Mouse (Mus musculus): ENCODE data around the gene Camk2g. TPM values are rescaled to one million over a fixed set of nuclear protein-coding genes. Genes with fewer than 3 reads are reported as not detected.

Camk2g gene
- total RNA-seq, 1 experiment from 2014 or later = 36.4 TPM

DNA sequence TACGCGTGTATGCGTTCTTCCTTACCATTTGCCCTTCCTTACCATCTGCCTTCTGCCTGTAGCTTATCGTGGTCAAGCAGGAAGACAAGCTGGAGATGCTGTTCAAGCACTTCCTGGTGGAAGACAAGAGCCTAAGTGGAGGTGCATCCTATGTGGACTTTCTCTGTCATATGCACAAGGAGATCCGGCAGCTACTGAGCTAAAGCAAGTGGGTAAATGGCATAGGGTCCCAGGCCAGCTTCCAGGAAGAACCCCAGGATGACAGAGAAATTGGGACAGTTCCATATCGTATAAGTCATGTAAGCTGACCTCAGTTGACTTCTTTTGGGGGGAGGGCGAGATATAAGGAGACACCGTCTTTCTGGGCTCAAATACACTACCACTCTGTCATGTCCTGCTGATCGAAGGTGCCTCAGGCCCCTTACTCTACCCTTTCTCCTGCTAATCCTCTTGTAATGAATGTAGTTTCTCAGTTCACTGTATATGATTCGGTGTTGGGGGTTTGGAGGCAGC is 100.2 kb downstream of the Camk2g start:
- no peak for ATAC-seq (replicated peaks; ENCODE audit: insufficient number of reproducible peaks, low FRiP score, low TSS enrichment, poor library complexity, severe bottlenecking)

DNA sequence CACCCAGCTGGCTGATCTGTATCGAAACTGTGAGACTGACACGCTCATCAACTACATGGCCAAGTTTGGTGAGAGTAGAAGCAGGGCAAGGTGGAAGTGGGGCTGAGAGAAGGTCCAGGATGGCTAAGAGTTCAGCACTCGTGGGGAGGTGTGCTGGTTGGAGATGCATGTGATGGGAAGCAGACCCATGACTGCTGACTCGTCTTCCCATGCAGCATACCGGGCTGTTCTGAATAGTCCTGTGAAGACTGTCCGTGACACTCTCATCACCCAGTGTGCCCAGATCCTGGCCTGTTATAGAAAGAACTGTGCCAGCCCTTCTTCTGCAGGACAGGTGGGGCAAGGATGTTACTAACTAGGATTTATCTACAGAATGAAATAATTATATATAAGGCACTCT is 102.1 kb downstream of the Camk2g start:
- ATAC-seq (replicated peaks; ENCODE audit: insufficient number of reproducible peaks, low FRiP score, low TSS enrichment, poor library complexity, severe bottlenecking) = no peak

DNA sequence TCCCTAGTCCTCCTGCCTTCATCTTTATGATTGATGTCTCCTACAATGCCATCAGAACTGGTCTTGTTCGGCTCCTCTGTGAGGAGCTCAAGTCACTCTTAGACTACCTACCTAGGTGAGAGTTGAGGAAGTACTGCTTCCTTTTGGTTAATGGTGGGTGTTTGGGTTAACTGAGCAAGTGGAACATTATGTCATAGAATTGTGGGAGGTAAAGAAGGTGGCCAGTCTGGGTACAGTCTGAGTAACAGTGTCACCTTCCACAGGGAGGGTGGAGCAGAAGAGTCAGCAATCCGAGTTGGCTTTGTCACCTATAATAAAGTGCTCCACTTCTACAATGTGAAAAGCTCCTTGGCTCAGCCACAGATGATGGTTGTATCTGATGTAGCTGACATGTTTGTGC is 104.9 kb downstream of the Camk2g start:
- no peak for ATAC-seq (replicated peaks; ENCODE audit: insufficient number of reproducible peaks, low FRiP score, low TSS enrichment, poor library complexity, severe bottlenecking)

DNA sequence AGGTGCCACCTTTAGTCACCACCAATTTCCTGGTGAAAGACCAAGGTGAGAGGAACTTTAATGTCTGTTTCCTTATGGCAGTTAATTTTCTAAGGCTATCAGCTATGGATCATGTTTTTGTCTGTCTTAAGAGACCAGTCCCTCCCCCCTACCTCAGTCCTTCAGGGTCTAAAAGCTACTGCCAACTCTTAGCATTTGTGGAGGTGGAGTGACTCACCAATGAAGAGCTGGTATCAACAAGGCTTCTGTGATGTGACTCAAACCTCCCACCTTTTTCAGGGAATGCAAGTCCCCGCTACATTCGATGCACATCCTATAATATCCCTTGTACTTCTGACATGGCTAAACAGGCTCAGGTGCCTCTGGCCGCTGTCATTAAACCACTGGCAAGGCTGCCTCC is 107.3 kb downstream of the Camk2g start:
- no peak for ATAC-seq (replicated peaks; ENCODE audit: insufficient number of reproducible peaks, low FRiP score, low TSS enrichment, poor library complexity, severe bottlenecking)

Other genes with a start within 250 kb of the Camk2g start
- gene Ppp3cb, start 247.5 kb downstream of the Camk2g start, total RNA-seq (2017) = 41.3 to 101 TPM (median 45.1 TPM) in 3 replicates
- gene Usp54, start 153.0 kb downstream of the Camk2g start, total RNA-seq (2017) = 0.57 to 5.1 TPM (median 2.0 TPM) in 3 replicates
- 1.1 TPM in 1 of 3 replicates, not detected in the others for gene Myoz1, start 137.5 kb downstream of the Camk2g start, total RNA-seq (2017)
- not detected in 3 replicates for gene Synpo2l, start 125.7 kb downstream of the Camk2g start, total RNA-seq (2017)
- 156 to 200 TPM (median 191 TPM) in 3 replicates for gene Sec24c, start 119.8 kb downstream of the Camk2g start, total RNA-seq (2017)
- gene Fut11, start 99.1 kb downstream of the Camk2g start, total RNA-seq (2017) = 5.0 to 9.7 TPM (median 8.2 TPM) in 3 replicates
- 61.2 to 77.6 TPM (median 74.5 TPM) in 3 replicates for gene Chchd1, start 91.1 kb downstream of the Camk2g start, total RNA-seq (2017)
- gene Zswim8, start 86.5 kb downstream of the Camk2g start, total RNA-seq (2017) = 36.0 to 67.6 TPM (median 60.8 TPM) in 3 replicates
- 15.6 to 17.6 TPM (median 16.8 TPM) in 3 replicates for gene Ndst2, start 59.5 kb downstream of the Camk2g start, total RNA-seq (2017)
- 0.39 to 1.1 TPM in 2 of 3 replicates, not detected in the other for gene Plau, start 42.6 kb upstream of the Camk2g start, total RNA-seq (2017)
- 51.9 to 56.2 TPM (median 52.1 TPM) in 3 replicates for gene Vcl, start 135.3 kb upstream of the Camk2g start, total RNA-seq (2017)

All from monocyte, adult 5-6 weeks (primary cell).